Mouse (Mus musculus) bone marrow, adult 2 months (tissue): ENCODE measurements around the gene Snx30.

ENCODE experiments used
- CTCF ChIP-seq: fragments of 200-500 bp; IDR thresholded peaks from 2 replicates; pipeline ENCODE4 v1.5.1; 2011; ENCODE audit warnings: low read length, control low read depth; ENCODE audit not compliant: control insufficient read depth, insufficient read depth
- POLR2A ChIP-seq: fragments of 200-500 bp; IDR thresholded peaks from 2 replicates; pipeline ENCODE4 v1.6.1; 2011; ENCODE audit warnings: low read depth, mild to moderate bottlenecking, control low read depth, low read length, borderline replicate concordance; ENCODE audit not compliant: control insufficient read depth

DNA sequence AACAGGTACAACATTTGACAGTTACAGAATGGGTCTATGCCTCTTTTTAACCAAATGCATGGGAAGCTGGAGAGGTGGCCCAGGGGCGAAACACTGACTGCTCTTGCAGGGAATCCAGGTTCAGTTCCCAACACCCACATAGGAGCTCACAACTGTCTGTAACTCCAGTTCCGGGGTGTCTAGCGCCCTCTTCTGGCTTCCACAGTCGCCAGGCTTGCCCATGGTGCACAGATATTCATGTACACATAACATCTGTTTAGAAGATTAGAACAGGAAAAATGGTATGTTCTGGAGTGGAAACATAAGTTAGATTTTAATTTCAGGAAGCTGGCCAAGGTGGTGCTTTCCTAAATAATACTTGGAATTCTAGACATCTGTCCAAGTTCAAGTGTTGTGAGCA is 45.6 kb upstream of the Snx30 start:
- no peak for TF ChIP-seq CTCF
- TF ChIP-seq POLR2A, result no peak
